Mouse (Mus musculus) megakaryocyte, embryonic 14.5 days (primary cell): ENCODE measurements around the gene D630003M21Rik. TPM values are rescaled to one million over a fixed set of nuclear protein-coding genes. Genes with fewer than 3 reads are reported as not detected.

Experiments used
- H3K27me3 ChIP-seq: replicated peaks from 2 replicates; pipeline ENCODE3; 2012; ENCODE audit warnings: inconsistent platforms
- H3K36me3 ChIP-seq: replicated peaks from 2 replicates; pipeline ENCODE3; 2012; ENCODE audit warnings: low read length, inconsistent platforms, mixed read lengths
- H3K4me1 ChIP-seq: 2 replicates; pipeline ENCODE4 v1.6.1; 2012; ENCODE audit warnings: inconsistent platforms
- H3K4me3 ChIP-seq: replicated peaks from 2 replicates; pipeline ENCODE3; 2012; ENCODE audit warnings: moderate library complexity, mild to moderate bottlenecking, inconsistent platforms
- H3K9me3 ChIP-seq: 2 replicates; pipeline ENCODE4 v1.6.1; 2012; ENCODE audit warnings: inconsistent platforms
- FLI1 ChIP-seq: IDR thresholded peaks from 2 replicates; pipeline ENCODE4 v1.6.1; 2012; ENCODE audit warnings: low read length, inconsistent platforms, mixed read lengths
- GATA1 ChIP-seq: IDR thresholded peaks from 3 replicates; pipeline ENCODE4 v1.6.1; 2012; ENCODE audit warnings: mixed read lengths, low read length, inconsistent platforms, borderline replicate concordance
- polyA plus RNA-seq: library from polyadenylated mRNA; stranded (reverse); fragments of >175 nt; gene quantifications from 2 replicates; pipeline ENCODE4 v1.2.3, GENCODE M21; 2012; ENCODE audit warnings: low replicate concordance; ENCODE audit not compliant: insufficient read depth

The D630003M21Rik gene
- polyA plus RNA-seq, 1 experiment = not detected

DNA sequence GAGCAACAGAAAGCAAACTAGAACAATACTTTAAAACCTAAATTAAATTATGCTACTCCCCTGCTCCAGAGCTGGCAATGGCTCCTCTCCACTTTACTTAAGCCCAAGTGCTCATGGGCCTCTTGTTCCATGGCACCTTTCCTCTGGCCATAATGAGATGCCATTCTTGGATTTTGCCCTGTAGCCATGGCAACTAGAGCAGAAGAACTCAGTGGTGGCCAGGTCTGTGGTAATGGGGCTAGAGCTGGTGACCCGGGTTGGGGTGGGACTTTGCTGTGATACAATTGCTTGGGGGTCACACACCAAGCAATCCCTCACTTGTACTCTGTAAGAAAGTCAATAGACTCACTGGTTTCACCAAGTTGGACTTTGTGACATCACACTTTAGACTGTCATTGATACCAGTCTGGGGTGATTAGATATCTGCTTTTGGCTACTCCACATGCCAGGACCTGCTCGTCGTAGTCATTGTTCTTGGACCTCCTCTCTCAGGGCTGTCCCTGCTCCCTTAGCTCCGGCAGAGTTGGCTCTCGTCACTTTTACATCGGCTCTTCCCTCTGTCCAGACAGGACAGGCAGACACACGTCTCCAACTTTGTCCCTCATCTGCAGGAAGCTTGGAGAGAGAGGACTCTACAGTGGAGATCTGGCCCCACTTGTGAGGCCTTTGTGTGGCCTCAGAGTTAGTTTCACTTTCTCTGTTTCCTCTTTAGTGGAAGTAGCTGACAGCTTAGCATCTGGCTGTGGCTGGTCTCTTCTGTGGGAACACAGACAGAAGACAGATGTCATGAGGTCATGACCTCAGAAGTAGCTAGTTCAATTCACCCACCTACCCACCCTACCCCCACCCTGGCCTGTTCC, 69.4 kb downstream of the D630003M21Rik start:
- peaks cover 2% of the 10 kb centered on the region for H3K36me3 ChIP-seq
- H3K27me3 ChIP-seq = peaks cover 83% of the 10 kb centered on the region
- peaks cover 48% of the 10 kb centered on the region for H3K4me1 ChIP-seq
- TF ChIP-seq FLI1 = no peak
- TF ChIP-seq GATA1 = no peak
- peaks cover 11% of the 10 kb centered on the region for H3K9me3 ChIP-seq
- H3K4me3 ChIP-seq = peak overlapping the region; percentile 73

DNA sequence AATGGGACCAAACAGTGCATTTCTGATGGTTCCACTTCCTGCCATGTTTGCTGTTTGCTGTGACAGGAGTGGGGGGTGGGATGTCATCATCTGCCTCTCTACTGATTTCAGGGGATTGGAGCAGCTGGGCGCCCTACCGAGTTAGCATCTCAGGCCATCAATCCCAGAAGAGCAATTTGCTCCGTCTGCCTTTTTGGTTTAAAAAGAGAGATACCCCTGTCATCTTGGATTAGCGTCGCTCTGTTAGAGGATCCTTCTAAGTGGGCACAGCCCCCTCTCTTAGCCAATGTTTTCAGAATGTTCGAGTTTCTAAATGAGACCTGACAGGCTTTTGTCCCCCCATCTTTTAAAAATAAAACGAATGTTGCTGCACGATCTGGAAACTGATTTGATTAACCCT, 71.4 kb downstream of the D630003M21Rik start:
- peaks cover 11% of the 10 kb centered on the region for H3K9me3 ChIP-seq
- no peak for TF ChIP-seq FLI1
- TF ChIP-seq GATA1 = no peak
- peaks cover 85% of the 10 kb centered on the region for H3K27me3 ChIP-seq
- no peak overlapping the region for H3K4me3 ChIP-seq
- peaks cover 2% of the 10 kb centered on the region for H3K36me3 ChIP-seq
- peaks cover 56% of the 10 kb centered on the region for H3K4me1 ChIP-seq

- no peak for TF ChIP-seq FLI1
- no peak for TF ChIP-seq GATA1
- Histone ChIP-seq H3K36me3 (peaks cover 2% of the 10 kb centered on the region), H3K4me3 (no peak overlapping the region), H3K4me1 (peaks cover 49% of the 10 kb centered on the region), H3K27me3 (peaks cover 86% of the 10 kb centered on the region), H3K9me3 (peaks cover 15% of the 10 kb centered on the region)
Observed at GRCm38 (mm10) chr2:158156487-158156886, 72.5 kb downstream of the D630003M21Rik start.

- TF ChIP-seq GATA1 (no peak), FLI1 (no peak)
- H3K9me3 ChIP-seq = peaks cover 22% of the 10 kb centered on the region
- peaks cover 85% of the 10 kb centered on the region for H3K27me3 ChIP-seq
- peaks cover 41% of the 10 kb centered on the region for H3K4me1 ChIP-seq
- no peak overlapping the region for H3K4me3 ChIP-seq
- peaks cover 5% of the 10 kb centered on the region for H3K36me3 ChIP-seq
Observed at GRCm38 (mm10) chr2:158155615-158156014, 73.4 kb downstream of the D630003M21Rik start.

DNA sequence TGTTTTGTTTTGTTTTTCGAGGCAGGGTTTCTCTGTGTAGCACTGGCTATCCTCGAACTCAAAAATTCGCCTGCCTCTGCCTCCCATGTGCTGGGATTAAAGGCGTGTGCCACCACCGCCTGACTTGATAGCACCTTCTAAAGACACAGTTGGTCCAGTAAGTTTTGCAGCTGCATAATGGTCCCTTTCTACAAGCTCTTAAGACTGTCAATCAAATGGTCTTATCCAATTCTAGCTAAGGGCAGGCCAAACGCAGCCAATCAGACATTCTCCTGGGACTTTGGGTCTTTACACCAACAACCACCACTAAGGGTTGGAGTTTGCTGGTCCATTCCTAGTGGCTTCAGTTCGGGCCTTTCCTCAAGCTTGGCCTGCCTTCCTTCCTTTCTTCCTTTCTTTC, 73.9 kb downstream of the D630003M21Rik start:
- Histone ChIP-seq H3K27me3 (peaks cover 85% of the 10 kb centered on the region), H3K4me1 (peaks cover 35% of the 10 kb centered on the region), H3K9me3 (peaks cover 26% of the 10 kb centered on the region), H3K36me3 (peaks cover 5% of the 10 kb centered on the region), H3K4me3 (no peak overlapping the region)
- TF ChIP-seq GATA1 (no peak), FLI1 (no peak)

DNA sequence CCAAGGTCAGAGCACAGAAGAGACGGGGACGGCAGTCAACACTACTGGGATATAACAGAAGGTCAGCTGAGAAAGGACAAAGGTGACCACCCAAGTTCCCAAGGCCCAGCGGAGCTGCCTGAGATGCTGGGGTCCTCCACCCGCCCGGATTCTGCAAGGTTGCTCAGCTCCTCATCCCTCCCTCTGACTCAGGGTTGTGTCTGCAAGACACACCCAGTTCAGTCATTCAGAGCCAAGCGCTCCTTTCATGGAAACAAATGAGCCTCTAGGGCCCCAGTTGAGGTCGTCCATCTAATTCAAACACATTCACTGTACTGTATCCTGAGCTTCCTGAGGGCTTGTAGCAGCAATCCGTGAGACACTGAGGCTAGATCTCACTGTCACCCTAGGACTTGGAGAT, 74.4 kb downstream of the D630003M21Rik start:
- H3K36me3 ChIP-seq = peaks cover 5% of the 10 kb centered on the region

DNA sequence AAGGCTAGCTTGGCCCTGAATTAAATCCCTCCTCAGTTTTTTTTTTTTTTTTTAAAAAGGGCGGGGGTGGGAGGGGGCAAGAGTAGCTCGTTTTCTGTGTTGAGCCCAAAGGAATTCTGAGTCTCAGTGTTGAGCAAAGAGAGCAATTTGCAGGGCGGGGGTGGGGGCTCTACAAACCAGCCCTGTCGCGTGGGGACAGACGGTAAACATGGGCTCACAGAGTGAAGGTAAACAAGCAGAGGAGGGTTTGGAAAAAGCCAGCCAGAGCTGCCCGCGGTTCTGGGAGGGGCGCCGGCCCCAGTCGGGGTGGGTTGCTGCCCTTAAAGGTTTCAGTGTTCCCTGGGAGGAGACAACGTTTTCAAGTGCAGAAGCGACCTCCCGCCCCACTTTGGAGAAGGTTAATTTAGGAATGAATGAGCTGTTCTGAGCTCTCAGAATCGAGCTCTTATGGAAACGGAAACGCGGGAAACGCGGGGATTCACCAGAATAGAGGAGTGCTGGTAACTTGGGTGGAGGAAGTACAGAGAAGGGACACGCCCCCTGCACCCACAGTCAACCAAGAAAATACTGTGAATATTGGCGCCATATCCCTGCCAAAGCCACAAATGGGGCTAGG, 75.2 kb downstream of the D630003M21Rik start:
- Histone ChIP-seq H3K36me3 (peaks cover 4% of the 10 kb centered on the region), H3K27me3 (peaks cover 90% of the 10 kb centered on the region), H3K4me3 (peak overlapping the region; percentile 86), H3K4me1 (peaks cover 24% of the 10 kb centered on the region), H3K9me3 (peaks cover 23% of the 10 kb centered on the region)
- TF ChIP-seq FLI1 (no peak), GATA1 (no peak)

More for the DNA sequence above, 74.4 kb downstream of the D630003M21Rik start:
- Histone ChIP-seq H3K4me1 (peaks cover 31% of the 10 kb centered on the region), H3K9me3 (peaks cover 29% of the 10 kb centered on the region), H3K4me3 (no peak overlapping the region), H3K27me3 (peaks cover 89% of the 10 kb centered on the region)
- TF ChIP-seq GATA1 = no peak
- TF ChIP-seq FLI1 = no peak

- H3K9me3 ChIP-seq = peaks cover 22% of the 10 kb centered on the region
- H3K36me3 ChIP-seq = peaks cover 4% of the 10 kb centered on the region
- TF ChIP-seq GATA1 (no peak), FLI1 (no peak)
- peaks cover 86% of the 10 kb centered on the region for H3K27me3 ChIP-seq
- H3K4me3 ChIP-seq = no peak overlapping the region
- H3K4me1 ChIP-seq = peaks cover 29% of the 10 kb centered on the region
Observed at GRCm38 (mm10) chr2:158152685-158153309, 76.2 kb downstream of the D630003M21Rik start.

DNA sequence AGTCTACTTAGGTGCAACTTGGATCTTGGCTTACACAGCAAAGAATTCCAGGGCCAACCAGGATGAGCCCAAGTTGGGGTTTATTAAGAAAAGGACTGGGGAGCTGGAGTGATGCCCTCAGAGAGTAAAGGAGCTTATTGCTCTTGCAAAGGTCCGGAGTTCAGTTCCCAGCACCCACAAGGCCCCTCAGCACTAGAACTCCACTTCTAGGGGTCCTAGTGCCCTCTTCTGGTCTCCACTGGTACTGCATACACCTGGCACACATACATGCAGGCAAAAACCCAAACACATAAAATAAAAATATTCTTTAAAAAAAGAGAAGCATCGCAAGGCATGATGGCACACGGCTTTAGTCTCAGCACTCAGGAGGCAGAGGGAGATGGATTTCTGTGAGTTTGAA, 77.9 kb downstream of the D630003M21Rik start:
- H3K36me3 ChIP-seq = peaks cover 4% of the 10 kb centered on the region
- TF ChIP-seq FLI1 = no peak
- no peak for TF ChIP-seq GATA1
- H3K4me3 ChIP-seq = no peak overlapping the region
- peaks cover 86% of the 10 kb centered on the region for H3K27me3 ChIP-seq
- peaks cover 38% of the 10 kb centered on the region for H3K4me1 ChIP-seq
- H3K9me3 ChIP-seq = peaks cover 22% of the 10 kb centered on the region
